Mouse (Mus musculus): ENCODE data around the gene Agap2.

DNA sequence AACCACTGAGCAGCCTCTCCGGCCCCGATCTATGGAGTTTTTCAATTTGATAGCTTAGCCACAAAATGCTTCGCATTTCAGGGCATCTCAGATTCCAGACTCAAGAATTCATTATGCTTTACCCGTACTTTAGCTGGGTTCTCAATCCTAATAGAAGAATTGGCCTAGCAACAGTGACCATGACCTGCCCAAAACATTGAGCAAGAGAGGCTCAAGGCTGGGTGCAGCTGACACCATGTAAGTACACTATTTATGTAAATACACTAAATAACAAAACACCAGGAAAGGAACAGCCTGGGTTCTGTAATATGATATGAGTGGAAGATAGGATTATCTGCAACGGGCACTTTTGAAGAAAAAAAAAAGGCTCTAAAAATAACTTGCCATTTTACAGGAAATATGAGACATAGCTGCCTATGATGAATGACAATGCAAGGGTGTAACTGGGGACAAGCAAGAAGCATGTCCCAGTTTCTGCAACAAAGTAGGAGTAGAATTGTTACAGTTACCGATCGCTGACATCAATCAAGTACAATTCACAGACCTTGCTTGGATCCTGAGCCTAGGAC lies 52.7 kb downstream of the Agap2 start:
- TF ChIP-seq CTCF (IDR thresholded peaks at IDR 0.05; ENCODE audit: low read depth) (no peak), EP300 (optimal IDR thresholded peaks at IDR 0.05) (no peak)

Measured in stomach, postnatal 0 days (tissue).